Mouse (Mus musculus) neural tube, embryonic 14.5 days (tissue): ENCODE measurements around the gene Rtp2. TPM values are rescaled to one million over a fixed set of nuclear protein-coding genes. Genes with fewer than 3 reads are reported as not detected.
"Not testable (repeated sequence)": the region's sequence is repeated elsewhere in the genome, so short reads cannot be mapped to it uniquely, and the experiment has no call there.

ENCODE experiments used
- ATAC-seq: fragments of 200-750 bp; cut with Nextera tagmentation; 2 replicates; pipeline ENCODE4 v1.8.0; 2017; ENCODE audit warnings: low read depth, mild to moderate bottlenecking, moderate TSS enrichment, moderate library complexity
- H3K27ac ChIP-seq: fragments of 300-500 bp; sonication (generic); 2 replicates; pipeline ENCODE4 v1.5.1; 2014; ENCODE audit warnings: low read depth, mild to moderate bottlenecking, control low read depth, low read length, moderate library complexity, mixed read lengths
- H3K27me3 ChIP-seq: fragments of 300-500 bp; sonication (generic); 2 replicates; pipeline ENCODE4 v1.6.1; 2014; ENCODE audit warnings: low read length; ENCODE audit not compliant: control insufficient read depth, insufficient read depth
- H3K36me3 ChIP-seq: fragments of 300-500 bp; sonication (generic); 2 replicates; pipeline ENCODE4 v1.6.1; 2014; ENCODE audit warnings: low read length, mixed read lengths; ENCODE audit not compliant: control insufficient read depth, insufficient read depth
- H3K4me1 ChIP-seq: fragments of 300-500 bp; sonication (generic); 2 replicates; pipeline ENCODE4 v1.6.1; 2014; ENCODE audit warnings: low read length; ENCODE audit not compliant: control insufficient read depth, insufficient read depth
- H3K4me2 ChIP-seq: fragments of 300-500 bp; sonication (generic); 2 replicates; pipeline ENCODE4 v1.6.1; 2014; ENCODE audit warnings: mild to moderate bottlenecking, low read depth, low read length, control low read depth
- H3K4me3 ChIP-seq: fragments of 300-500 bp; sonication (generic); 2 replicates; pipeline ENCODE4 v1.5.1; 2014; ENCODE audit warnings: low read depth, low read length, control low read depth, mixed read lengths
- H3K9ac ChIP-seq: fragments of 300-500 bp; sonication (generic); replicated peaks from 2 replicates; pipeline ENCODE4 v1.6.1; 2014; ENCODE audit warnings: low read depth, mild to moderate bottlenecking, control low read depth, low read length, mixed read lengths
- H3K9me3 ChIP-seq: fragments of 300-500 bp; sonication (generic); 2 replicates; pipeline ENCODE4 v1.6.1; 2016; ENCODE audit warnings: low read length; ENCODE audit not compliant: control insufficient read depth
- WGBS: fragments of 180-500 bp; shearing (Covaris S2); extraction: QIAGEN DNeasy Blood & Tissue Kit; methylation state at CpG from one replicate; pipeline ENCODE4 v1.1.7; 2014; 5-methylcytosine and 5-hydroxymethylcytosine counted together
- polyA plus RNA-seq: library from polyadenylated mRNA; unstranded; fragments of >200 nt; fragmentation: Nextera tagmentation; extraction: Ambion mirVana; gene quantifications from 2 replicates; pipeline ENCODE4 v1.2.1, GENCODE M21; 2014

The Rtp2 gene
- polyA plus RNA-seq, 1 experiment from 2014 or later, result not detected

DNA sequence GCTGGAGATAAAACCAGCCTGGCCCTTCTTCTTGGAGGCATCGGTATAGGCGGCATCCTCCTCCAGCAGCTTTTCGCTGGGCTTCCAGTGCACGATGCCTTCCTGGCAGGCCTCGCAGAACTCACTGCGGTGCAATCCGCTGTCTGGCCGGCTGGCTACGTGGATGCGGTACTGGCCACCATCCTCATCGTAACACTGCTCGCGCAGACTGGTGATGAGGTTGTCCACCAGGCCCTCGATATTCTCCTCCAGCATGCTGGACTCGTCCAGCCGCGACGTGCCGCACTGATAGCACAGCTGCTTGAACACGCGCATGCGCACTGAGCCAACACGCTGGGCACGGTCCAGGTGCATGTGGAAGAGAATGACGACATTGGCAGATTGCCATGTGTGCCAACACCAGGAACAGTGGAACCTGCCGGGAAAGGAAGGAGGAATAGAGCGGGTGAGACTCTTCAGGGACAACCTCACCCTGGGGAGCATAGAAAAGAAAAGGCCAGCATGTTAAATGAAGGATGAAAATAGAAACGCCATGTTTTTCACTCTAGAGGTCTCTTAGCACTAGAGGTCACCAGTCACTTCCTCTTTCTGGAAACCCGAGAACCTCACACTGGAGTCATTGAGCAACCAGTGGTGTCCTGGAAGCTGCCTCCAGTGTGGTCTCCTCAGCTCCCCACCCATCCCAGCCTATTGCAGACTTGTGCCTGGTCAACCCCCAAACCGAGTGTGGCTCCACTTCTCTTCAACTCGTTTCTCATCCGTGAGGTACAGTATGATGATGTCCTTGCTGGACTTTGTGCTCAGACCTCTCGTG, 4.7 kb downstream of the Rtp2 start:
- Histone ChIP-seq H3K4me2 (no peak overlapping the region), H3K27me3 (no peaks in the 10 kb centered on the region), H3K9ac (no peak overlapping the region), H3K9me3 (no peaks in the 10 kb centered on the region), H3K36me3 (no peaks in the 10 kb centered on the region), H3K4me3 (no peak overlapping the region), H3K4me1 (no peaks in the 10 kb centered on the region), H3K27ac (no peak overlapping the region)
- no peak for ATAC-seq
- 90% methylated on average over 33 of the region's 33 CpGs for WGBS

DNA sequence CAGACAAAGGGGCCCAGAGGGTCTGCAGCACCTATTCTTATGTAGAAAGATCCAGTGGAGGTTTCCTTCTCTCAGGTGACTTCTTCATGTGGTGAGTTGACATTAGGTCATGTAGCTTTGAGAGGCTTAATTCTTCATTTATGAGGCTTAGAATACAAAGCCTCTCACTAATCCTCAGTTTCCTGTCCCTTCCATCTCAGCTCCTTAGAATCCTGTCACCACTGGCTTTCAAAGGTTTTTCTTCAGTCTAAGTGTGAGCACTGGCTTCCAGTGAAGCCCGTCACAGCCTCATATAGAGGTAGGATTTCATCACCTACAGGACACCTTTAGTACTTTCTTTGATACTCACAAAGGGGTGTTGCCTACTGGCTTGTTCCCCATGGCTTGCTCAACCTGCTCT, 9.3 kb downstream of the Rtp2 start:
- no peak overlapping the region for H3K27ac ChIP-seq

GRCm38 (mm10) chr16:23921697-23922096, 10.5 kb downstream of the Rtp2 start:
- Histone ChIP-seq H3K27ac (no peak overlapping the region), H3K4me1 (no peaks in the 10 kb centered on the region), H3K9me3 (no peaks in the 10 kb centered on the region), H3K36me3 (no peaks in the 10 kb centered on the region), H3K4me3 (no peak overlapping the region), H3K27me3 (no peaks in the 10 kb centered on the region), H3K4me2 (no peak overlapping the region), H3K9ac (no peak overlapping the region)
- 76% methylated on average over 5 of the region's 5 CpGs for WGBS
- no peak for ATAC-seq

More for the DNA sequence above, 9.3 kb downstream of the Rtp2 start:
- no peak for ATAC-seq
- Histone ChIP-seq H3K27me3 (no peaks in the 10 kb centered on the region), H3K9me3 (no peaks in the 10 kb centered on the region), H3K9ac (no peak overlapping the region), H3K4me1 (no peaks in the 10 kb centered on the region), H3K36me3 (no peaks in the 10 kb centered on the region), H3K4me3 (no peak overlapping the region), H3K4me2 (no peak overlapping the region)
- WGBS, result 92% methylated on average over 1 of the region's 1 CpGs

DNA sequence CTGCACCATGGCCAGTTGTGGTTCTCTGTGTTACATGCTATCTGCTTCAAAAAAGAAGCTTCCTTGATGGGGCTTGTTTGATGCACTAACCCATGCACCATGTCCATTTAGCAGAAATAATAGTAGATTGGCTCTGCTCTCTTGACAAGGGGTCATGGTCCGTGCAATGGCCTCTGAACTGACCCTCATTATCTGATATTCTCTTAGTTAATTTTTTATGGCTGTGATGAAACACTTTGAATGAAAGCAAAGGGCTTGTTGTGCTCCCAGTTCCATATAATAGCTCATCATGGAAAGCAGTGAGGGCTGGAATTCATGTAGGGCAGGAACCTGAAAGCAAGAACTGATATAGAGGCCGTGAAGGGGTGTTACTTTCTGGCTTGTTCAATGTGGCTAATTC, 12.8 kb downstream of the Rtp2 start:
- H3K27me3 ChIP-seq, result no peaks in the 10 kb centered on the region
- no peak overlapping the region for H3K9ac ChIP-seq
- WGBS, result 79% methylated on average over 2 of the region's 2 CpGs
- no peak overlapping the region for H3K27ac ChIP-seq
- no peaks in the 10 kb centered on the region for H3K36me3 ChIP-seq
- no peaks in the 10 kb centered on the region for H3K9me3 ChIP-seq
- H3K4me1 ChIP-seq, result no peaks in the 10 kb centered on the region
- no peak for ATAC-seq
- no peak overlapping the region for H3K4me3 ChIP-seq
- H3K4me2 ChIP-seq, result no peak overlapping the region

DNA sequence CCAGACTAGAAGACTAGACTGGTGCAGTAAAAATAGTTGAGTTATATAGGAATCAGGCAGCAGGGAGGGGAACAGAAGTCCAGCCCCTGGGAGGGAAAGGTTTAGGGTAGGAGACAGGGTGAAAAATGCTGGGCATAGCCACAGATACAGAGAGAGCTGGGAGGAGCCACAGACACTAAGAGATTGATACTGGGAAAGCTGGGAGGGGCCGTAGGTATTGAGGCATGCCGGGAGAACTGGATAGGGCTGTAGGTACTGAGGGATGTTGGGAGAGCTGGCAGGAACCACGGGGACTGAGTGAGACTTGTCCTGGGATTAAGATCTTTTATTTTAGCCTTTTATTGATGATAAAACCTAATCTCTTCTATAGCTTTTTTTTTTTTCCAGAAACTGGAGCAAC, 18.8 kb downstream of the Rtp2 start:
- WGBS, result 51% methylated on average over 3 of the region's 3 CpGs
- no peaks in the 10 kb centered on the region for H3K36me3 ChIP-seq
- H3K9me3 ChIP-seq, result no peaks in the 10 kb centered on the region
- H3K4me3 ChIP-seq, result no peak overlapping the region
- H3K9ac ChIP-seq, result no peak overlapping the region
- H3K27ac ChIP-seq, result no peak overlapping the region
- no peak for ATAC-seq
- H3K27me3 ChIP-seq, result no peaks in the 10 kb centered on the region
- no peak overlapping the region for H3K4me2 ChIP-seq
- H3K4me1 ChIP-seq, result no peaks in the 10 kb centered on the region

DNA sequence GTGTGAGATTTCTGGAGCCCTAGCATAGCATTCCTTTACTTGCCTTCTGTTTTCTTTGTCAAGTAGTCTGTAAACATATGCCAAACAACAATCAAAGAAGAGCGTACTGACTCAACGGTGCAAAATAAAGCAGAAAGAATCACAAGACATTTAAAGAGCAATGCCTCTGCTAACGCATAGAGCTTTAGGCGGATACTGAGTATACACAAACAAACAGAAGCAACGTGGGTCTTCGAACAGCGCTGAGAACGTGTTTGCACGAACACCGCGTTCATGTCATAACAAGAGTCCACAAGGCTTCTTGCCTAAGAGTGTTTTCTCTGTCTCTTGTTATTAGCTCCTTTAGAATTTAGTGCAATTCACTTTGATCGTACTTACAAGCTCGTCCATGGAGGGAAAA, 19.5 kb downstream of the Rtp2 start:
- WGBS, result 82% methylated on average over 13 of the region's 13 CpGs
- Histone ChIP-seq H3K36me3 (no peaks in the 10 kb centered on the region), H3K4me3 (no peak overlapping the region), H3K9ac (no peak overlapping the region), H3K9me3 (no peaks in the 10 kb centered on the region), H3K4me2 (no peak overlapping the region), H3K27me3 (no peaks in the 10 kb centered on the region), H3K4me1 (no peaks in the 10 kb centered on the region), H3K27ac (no peak overlapping the region)
- no peak for ATAC-seq

- not testable (repeated sequence) for H3K9me3 ChIP-seq, H3K4me3 ChIP-seq, H3K36me3 ChIP-seq, H3K4me1 ChIP-seq, H3K9ac ChIP-seq, ATAC-seq, H3K27ac ChIP-seq, H3K4me2 ChIP-seq, H3K27me3 ChIP-seq
- 91% methylated on average over 3 of the region's 3 CpGs for WGBS
These were observed 23.2 kb downstream of the Rtp2 start for GRCm38 (mm10) chr16:23909015-23909354.

- not testable (repeated sequence) for H3K36me3 ChIP-seq, H3K4me1 ChIP-seq, H3K9me3 ChIP-seq, H3K27ac ChIP-seq, H3K4me2 ChIP-seq, ATAC-seq, H3K27me3 ChIP-seq, H3K9ac ChIP-seq, H3K4me3 ChIP-seq
- WGBS, result 85% methylated on average over 9 of the region's 9 CpGs
These were observed 23.8 kb downstream of the Rtp2 start for GRCm38 (mm10) chr16:23908076-23909014.

DNA sequence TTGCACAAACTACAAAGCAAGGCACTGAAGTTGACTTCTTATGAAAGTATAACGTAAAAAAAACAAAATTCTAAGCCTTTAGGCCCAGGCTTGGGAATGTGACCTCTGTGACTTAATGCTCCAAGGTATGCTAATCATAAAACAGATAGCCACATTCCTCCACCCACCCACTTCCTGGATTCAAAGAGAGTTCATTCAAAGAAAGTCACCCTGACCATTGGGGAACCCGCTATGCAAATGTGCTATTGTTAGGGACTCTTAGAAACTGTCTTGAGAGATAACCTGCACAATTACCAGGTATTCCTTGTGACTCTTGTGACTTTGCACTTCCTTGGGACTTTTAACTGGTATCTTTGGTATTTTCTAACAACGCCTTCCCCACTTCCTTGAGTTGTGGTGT, 25.6 kb downstream of the Rtp2 start:
- H3K4me2 ChIP-seq, H3K27me3 ChIP-seq, H3K4me3 ChIP-seq, H3K36me3 ChIP-seq, H3K4me1 ChIP-seq, ATAC-seq, H3K9ac ChIP-seq, H3K27ac ChIP-seq, H3K9me3 ChIP-seq: not testable (repeated sequence)
- 92% methylated on average over 3 of the region's 3 CpGs for WGBS
